Mouse (Mus musculus): ENCODE measurements around the gene Defb21.
A peak's percentile ranks its signal among the peaks of the same experiment; 100 is the strongest.

The Defb21 gene

GRCm38 (mm10) chr2:152604057-152604456 is 31.5 kb downstream of the Defb21 start, which contains the start of gene Defb36:
Gene Defb36 (plus strand): TSS chr2:152604327.
- no peak for DNase-seq (ENCODE audit: low read depth, low spot score)

GRCm38 (mm10) chr2:152607746-152608145 is 35.2 kb downstream of the Defb21 start:
- no peak for DNase-seq (ENCODE audit: low read depth, low spot score)

DNA sequence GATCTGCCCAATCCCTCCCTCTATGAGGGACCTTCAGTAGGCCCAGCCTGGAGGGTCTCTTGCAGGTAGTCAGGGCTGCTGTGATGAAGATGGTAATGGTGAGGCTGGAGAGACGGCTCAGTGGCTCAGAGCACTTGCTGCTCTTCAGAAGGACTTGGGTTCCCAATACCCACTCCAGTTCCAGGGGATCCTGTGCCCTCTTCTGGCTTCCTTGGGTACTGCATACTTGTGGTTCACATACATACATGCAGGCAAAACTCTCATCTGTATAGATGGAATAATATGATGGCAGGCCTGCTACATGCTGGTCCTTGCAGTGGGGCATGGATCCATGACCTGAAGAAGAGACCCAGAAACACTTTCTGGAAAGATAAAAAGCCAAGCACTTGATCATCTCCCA is 36.2 kb downstream of the Defb21 start:
- DNase-seq (ENCODE audit: low read depth, low spot score), result no peak

GRCm38 (mm10) chr2:152612193-152612592 is 39.6 kb downstream of the Defb21 start:
- no peak for DNase-seq (ENCODE audit: low read depth, low spot score)

- peak; percentile 36 for DNase-seq (ENCODE audit: low read depth, low spot score)
Observed at GRCm38 (mm10) chr2:152615563-152615962, 43.0 kb downstream of the Defb21 start.

- DNase-seq (ENCODE audit: low read depth, low spot score), result no peak
Observed at GRCm38 (mm10) chr2:152616470-152616869, 43.9 kb downstream of the Defb21 start.

DNA sequence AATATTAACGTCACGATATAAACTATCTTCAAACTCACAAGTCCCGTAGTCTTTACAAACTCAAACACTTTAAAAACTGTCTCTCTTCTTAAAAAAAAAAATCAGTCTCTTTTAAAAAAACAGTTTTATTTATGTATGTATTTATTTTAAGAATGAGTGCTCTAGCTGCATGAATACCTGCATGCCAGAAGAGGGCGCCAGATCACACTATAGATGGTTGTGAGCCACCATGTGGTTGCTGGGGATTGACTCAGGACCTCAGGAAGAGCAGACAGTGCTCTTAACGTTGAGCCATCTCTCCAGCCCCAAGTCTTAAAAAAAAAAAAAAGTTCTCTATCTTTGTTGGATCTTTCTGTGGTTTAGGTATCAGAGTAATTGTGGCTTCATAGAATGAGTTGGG is 44.8 kb downstream of the Defb21 start:
- DNase-seq (ENCODE audit: low read depth, low spot score), result no peak

GRCm38 (mm10) chr2:152620367-152621134 is 48.0 kb downstream of the Defb21 start:
- DNase-seq (ENCODE audit: low read depth, low spot score), result no peak

- no peak for DNase-seq (ENCODE audit: low read depth, low spot score)
Observed at GRCm38 (mm10) chr2:152622151-152622550, 49.6 kb downstream of the Defb21 start.

- no peak for DNase-seq (ENCODE audit: low read depth, low spot score)
Observed at GRCm38 (mm10) chr2:152622953-152623352, 50.4 kb downstream of the Defb21 start, which contains the start of gene Defb25. Gene Defb25 (minus strand): TSS chr2:152623053.
